8 mouse cellular contexts compared by ENCODE assay signal in genomic region chr11:61855539-61855938, GRCm38 (mm10). TPM values are rescaled to one million over a fixed set of nuclear protein-coding genes. Genes with fewer than 3 reads are reported as not detected.
DNase-seq lines count a peak whose midpoint lies in the region; ATAC-seq and TF ChIP-seq lines count a peak whose summit lies in the region.

No protein-coding gene starts in this region.

- no peak for TF ChIP-seq CTCF in cerebellum, adult 2 months (IDR thresholded peaks at IDR 0.05; ENCODE audit: borderline replicate concordance, insufficient read depth, low read depth, low read length)
- TF ChIP-seq CTCF in testis, adult 2 months (IDR thresholded peaks at IDR 0.05; ENCODE audit: control insufficient read depth, insufficient read depth, insufficient replicate concordance, low read depth, low read length), result no peak
- TF ChIP-seq CTCF in stomach, postnatal 0 days (IDR thresholded peaks at IDR 0.05; ENCODE audit: low read depth), result no peak

- no peaks in the 10 kb centered on the region for H3K9me3 ChIP-seq in limb, embryonic 15.5 days
- H3K9me3 ChIP-seq in stomach, postnatal 0 days (ENCODE audit: control insufficient read depth, low read length), result no peaks in the 10 kb centered on the region

- peak overlapping the region; percentile 97 for H3K9ac ChIP-seq in limb, embryonic 15.5 days
- peak overlapping the region; percentile 87; the same call in 1 of the 2 replicates for H3K9ac ChIP-seq in stomach, postnatal 0 days (ENCODE audit: low read length)

- peak overlapping the region; percentile 81 for H3K4me3 ChIP-seq in cerebellum, adult 2 months (replicated peaks; ENCODE audit: insufficient read depth, low read depth, low read length)
- H3K4me3 ChIP-seq in testis, adult 2 months (ENCODE audit: control insufficient read depth, low read depth, low read length), result peak overlapping the region; percentile 98
- peak overlapping the region; percentile 98 for H3K4me3 ChIP-seq in limb, embryonic 15.5 days
- peak overlapping the region; percentile 71 for H3K4me3 ChIP-seq in stomach, postnatal 0 days (ENCODE audit: low read depth, low read length)

- no peak for ATAC-seq in limb, embryonic 15.5 days (ENCODE audit: insufficient number of reproducible peaks, low FRiP score, low TSS enrichment, low read depth)
- ATAC-seq in stomach, postnatal 0 days (ENCODE audit: low FRiP score, low TSS enrichment), result no peak

- peak overlapping the region; percentile 73 for H3K4me2 ChIP-seq in limb, embryonic 15.5 days
- H3K4me2 ChIP-seq in stomach, postnatal 0 days (replicated peaks; ENCODE audit: low read depth), result peak overlapping the region; percentile 88

- peak overlapping the region; percentile 81 for H3K27ac ChIP-seq in cerebellum, adult 2 months (ENCODE audit: insufficient read depth, low read length)
- peak overlapping the region; percentile 93 for H3K27ac ChIP-seq in testis, adult 2 months (ENCODE audit: control insufficient read depth, insufficient read depth, low read depth, low read length)
- peak overlapping the region; percentile 93 for H3K27ac ChIP-seq in limb, embryonic 15.5 days
- H3K27ac ChIP-seq in stomach, postnatal 0 days (replicated peaks), result peak overlapping the region; percentile 90; the same call in 1 of the 2 replicates

- WGBS in cerebellum, adult 2 months, result 39% methylated on average over 6 of the region's 6 CpGs
- 43% methylated on average over 6 of the region's 6 CpGs for WGBS in limb, embryonic 15.5 days
- 42% methylated on average over 6 of the region's 6 CpGs for WGBS in stomach, postnatal 0 days

- H3K4me1 ChIP-seq in cerebellum, adult 2 months (ENCODE audit: control insufficient read depth, insufficient read depth, low read length), result no peaks in the 10 kb centered on the region
- peaks cover 6% of the 10 kb centered on the region; the same call in 1 of the 2 replicates for H3K4me1 ChIP-seq in testis, adult 2 months (ENCODE audit: control insufficient read depth, insufficient read depth, low read length)
- 0 out of 2 replicates have a peak, but pooled peaks cover 6% of the 10 kb centered on the region for H3K4me1 ChIP-seq in limb, embryonic 15.5 days
- H3K4me1 ChIP-seq in stomach, postnatal 0 days (replicated peaks; ENCODE audit: control insufficient read depth, insufficient read depth), result no peaks in the 10 kb centered on the region

- H3K27me3 ChIP-seq in cerebellum, adult 2 months (ENCODE audit: control insufficient read depth, insufficient read depth, low read length), result no peaks in the 10 kb centered on the region
- no peaks in the 10 kb centered on the region for H3K27me3 ChIP-seq in testis, adult 2 months (ENCODE audit: control insufficient read depth, insufficient read depth, low read length)
- no peaks in the 10 kb centered on the region for H3K27me3 ChIP-seq in limb, embryonic 15.5 days
- no peaks in the 10 kb centered on the region for H3K27me3 ChIP-seq in stomach, postnatal 0 days (ENCODE audit: control insufficient read depth, insufficient read depth, low read length)

- peak in 1 of 2 experiments; percentile 10 for DNase-seq in cerebellum, adult 2 months
- no peak for DNase-seq in cerebellum, adult 11 months
- no peak for DNase-seq in testis, postnatal 14 days (ENCODE audit: low spot score)
- no peak for DNase-seq in stomach, postnatal 0 days (ENCODE audit: low spot score)
- no peak for DNase-seq in layer of hippocampus, postnatal 10 days (ENCODE audit: low spot score in 2 of 2)
- DNase-seq in kidney, adult 8-10 months, result no peak

- TF ChIP-seq EP300 in stomach, postnatal 0 days (optimal IDR thresholded peaks at IDR 0.05), result no peak

- TF ChIP-seq POLR2A in cerebellum, adult 2 months (IDR thresholded peaks at IDR 0.05; ENCODE audit: borderline replicate concordance, insufficient read depth, low read length), result no peak
- no peak for TF ChIP-seq POLR2A in testis, adult 2 months (IDR thresholded peaks at IDR 0.05; ENCODE audit: control insufficient read depth, low read depth, low read length)

- no peaks in the 10 kb centered on the region for H3K36me3 ChIP-seq in testis, adult 2 months (ENCODE audit: control insufficient read depth, insufficient read depth, low read length)
- no peaks in the 10 kb centered on the region for H3K36me3 ChIP-seq in limb, embryonic 15.5 days
- H3K36me3 ChIP-seq in stomach, postnatal 0 days (ENCODE audit: control insufficient read depth, insufficient read depth, low read length), result no peaks in the 10 kb centered on the region

RNA-seq across cellular contexts. Expression of gene Ulk2, which starts 0.7 kb away (rescaled TPM):
- 45.4 and 47.5 TPM in 2 replicates for polyA plus RNA-seq in cerebellum, adult 2 months (2012; rRNA removed)
- 171 and 184 TPM in 2 replicates for polyA plus RNA-seq in testis, adult 2 months (2012; rRNA removed)
- 12.0 and 15.8 TPM in 2 replicates for polyA plus RNA-seq in limb, embryonic 15.5 days (2015; fragmentation: Nextera tagmentation; extraction: Ambion mirVana)
- 4.9 and 5.5 TPM in 2 replicates for polyA plus RNA-seq in stomach, postnatal 0 days (2015; fragmentation: Nextera tagmentation; extraction: Ambion mirVana)
- 100 to 1,000 TPM in 1 of 2 experiments, 10 to 100 TPM in 1; 96.7 to 100 TPM for total RNA-seq in layer of hippocampus, postnatal 10 days (2021)
